Mouse (Mus musculus): ENCODE measurements around the gene Hbb-bh1. TPM values are rescaled to one million over a fixed set of nuclear protein-coding genes. Genes with fewer than 3 reads are reported as not detected.

Gene Hbb-bh1
- 1.1 and 2.1 TPM in 2 replicates for polyA plus RNA-seq (2015; fragmentation: Nextera tagmentation; extraction: Ambion mirVana)

DNA sequence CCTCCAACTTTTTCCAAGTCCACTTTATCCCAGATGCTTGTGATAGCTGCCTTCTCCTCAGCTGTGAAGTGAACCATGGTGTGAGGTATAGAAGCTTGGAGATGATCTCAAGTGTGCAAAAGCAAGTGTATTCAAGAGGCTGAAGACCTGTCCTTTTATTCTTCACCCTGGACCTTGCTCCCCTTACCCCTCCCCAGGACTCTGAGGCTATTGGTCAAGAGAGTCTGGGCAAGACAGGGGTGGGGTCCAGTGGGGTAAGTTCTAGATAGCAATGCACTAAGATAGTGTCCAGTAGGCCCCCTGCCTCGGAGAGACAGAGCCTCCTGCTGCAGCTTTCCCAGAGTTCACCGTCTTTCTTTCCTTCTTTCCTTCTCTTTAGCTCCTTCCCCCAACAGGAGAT lies at the start of gene Hbb-bh1:
Hbb-bh1 (minus strand) TSS at position 131 of the 400 bp plus-strand sequence.
- Histone ChIP-seq H3K4me3 (no peak within 1 kb of the TSS), H3K27me3 (no peaks in the 10 kb centered on the region), H3K9me3 (no peaks in the 10 kb centered on the region), H3K27ac (replicated peaks) (no peak within 1 kb of the TSS), H3K4me1 (no peaks in the 10 kb centered on the region), H3K9ac (replicated peaks) (no peak within 1 kb of the TSS), H3K36me3 (no peaks in the 10 kb centered on the region), H3K4me2 (replicated peaks) (no peak within 1 kb of the TSS)
- no peak for ATAC-seq (replicated peaks)
- WGBS: 80% methylated on average over 2 of the region's 2 CpGs

DNA sequence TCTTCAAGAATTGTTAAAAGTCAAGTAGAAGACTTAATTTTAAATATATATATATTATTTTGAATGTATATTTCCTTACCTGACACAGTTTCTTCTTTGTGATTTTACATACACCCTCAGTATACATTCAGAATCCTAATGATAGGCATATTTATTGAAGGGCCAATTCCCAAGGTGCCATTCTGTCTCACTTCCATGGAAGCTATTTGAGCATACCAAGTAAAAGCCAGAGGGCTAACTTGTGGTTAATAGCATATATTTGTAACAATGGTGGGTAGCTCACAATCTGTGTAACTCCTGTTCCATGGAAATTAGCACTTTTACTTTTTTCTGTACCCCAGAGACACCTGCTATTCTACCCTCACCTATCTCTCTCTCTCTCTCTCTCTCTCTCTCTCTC lies 43.2 kb upstream of the Hbb-bh1 start, which contains the start of gene Olfr66:
Olfr66 (minus strand) TSS at position 101 of the 400 bp plus-strand sequence.
- no peak for ATAC-seq (replicated peaks)
- Histone ChIP-seq H3K9me3 (no peaks in the 10 kb centered on the region), H3K4me1 (no peaks in the 10 kb centered on the region), H3K4me2 (replicated peaks) (no peak within 1 kb of the TSS), H3K27me3 (no peaks in the 10 kb centered on the region), H3K36me3 (no peaks in the 10 kb centered on the region), H3K27ac (replicated peaks) (no peak within 1 kb of the TSS), H3K4me3 (no peak within 1 kb of the TSS), H3K9ac (replicated peaks) (no peak within 1 kb of the TSS)

GRCm38 (mm10) chr7:103877093-103877492 lies 34.1 kb upstream of the Hbb-bh1 start:
- no peaks in the 10 kb centered on the region for H3K27me3 ChIP-seq
- no peaks in the 10 kb centered on the region for H3K36me3 ChIP-seq
- H3K27ac ChIP-seq (replicated peaks): no peak overlapping the region
- H3K4me3 ChIP-seq: no peak overlapping the region
- no peak overlapping the region for H3K4me2 ChIP-seq (replicated peaks)
- no peak overlapping the region for H3K9ac ChIP-seq (replicated peaks)
- H3K4me1 ChIP-seq: no peaks in the 10 kb centered on the region
- ATAC-seq (replicated peaks): no peak
- 78% methylated on average over 2 of the region's 2 CpGs for WGBS
- H3K9me3 ChIP-seq: no peaks in the 10 kb centered on the region

GRCm38 (mm10) chr7:103874451-103874850 lies 31.5 kb upstream of the Hbb-bh1 start:
- no peaks in the 10 kb centered on the region for H3K36me3 ChIP-seq
- no peak overlapping the region for H3K27ac ChIP-seq (replicated peaks)
- no peaks in the 10 kb centered on the region for H3K4me1 ChIP-seq
- H3K9ac ChIP-seq (replicated peaks): no peak overlapping the region
- no peaks in the 10 kb centered on the region for H3K27me3 ChIP-seq
- no peak overlapping the region for H3K4me3 ChIP-seq
- WGBS: 50% methylated on average over 5 of the region's 5 CpGs
- no peak for ATAC-seq (replicated peaks)
- H3K4me2 ChIP-seq (replicated peaks): no peak overlapping the region
- no peaks in the 10 kb centered on the region for H3K9me3 ChIP-seq

GRCm38 (mm10) chr7:103873064-103873463 lies 30.1 kb upstream of the Hbb-bh1 start:
- Histone ChIP-seq H3K27me3 (no peaks in the 10 kb centered on the region), H3K27ac (replicated peaks) (no peak overlapping the region), H3K9me3 (no peaks in the 10 kb centered on the region), H3K4me2 (replicated peaks) (no peak overlapping the region), H3K4me1 (no peaks in the 10 kb centered on the region), H3K36me3 (no peaks in the 10 kb centered on the region), H3K4me3 (no peak overlapping the region), H3K9ac (replicated peaks) (no peak overlapping the region)
- 9% methylated on average over 1 of the region's 1 CpGs for WGBS
- ATAC-seq (replicated peaks): no peak

DNA sequence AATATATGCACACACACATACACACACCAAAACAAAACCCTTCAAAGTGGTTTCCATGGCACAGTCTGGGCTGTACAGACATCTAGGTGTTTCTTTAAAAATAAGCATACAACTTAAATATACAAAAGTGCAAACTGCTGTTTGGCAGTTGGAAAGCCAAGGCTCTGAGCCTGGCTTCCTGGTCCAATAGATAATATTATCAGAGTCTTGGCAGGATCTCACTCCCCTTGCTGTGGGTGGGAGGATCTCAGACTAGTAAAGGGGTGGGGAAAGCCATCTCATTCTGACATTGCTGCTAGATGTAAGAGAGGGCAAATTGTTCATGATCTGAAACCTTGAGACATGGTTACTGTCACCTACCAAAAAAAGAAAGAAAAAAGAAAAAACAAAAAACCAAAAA lies 27.7 kb upstream of the Hbb-bh1 start:
- Histone ChIP-seq H3K9ac (replicated peaks) (no peak overlapping the region), H3K4me2 (replicated peaks) (no peak overlapping the region), H3K9me3 (no peaks in the 10 kb centered on the region), H3K27me3 (no peaks in the 10 kb centered on the region), H3K36me3 (no peaks in the 10 kb centered on the region), H3K27ac (replicated peaks) (no peak overlapping the region), H3K4me1 (no peaks in the 10 kb centered on the region), H3K4me3 (no peak overlapping the region)
- no peak for ATAC-seq (replicated peaks)

DNA sequence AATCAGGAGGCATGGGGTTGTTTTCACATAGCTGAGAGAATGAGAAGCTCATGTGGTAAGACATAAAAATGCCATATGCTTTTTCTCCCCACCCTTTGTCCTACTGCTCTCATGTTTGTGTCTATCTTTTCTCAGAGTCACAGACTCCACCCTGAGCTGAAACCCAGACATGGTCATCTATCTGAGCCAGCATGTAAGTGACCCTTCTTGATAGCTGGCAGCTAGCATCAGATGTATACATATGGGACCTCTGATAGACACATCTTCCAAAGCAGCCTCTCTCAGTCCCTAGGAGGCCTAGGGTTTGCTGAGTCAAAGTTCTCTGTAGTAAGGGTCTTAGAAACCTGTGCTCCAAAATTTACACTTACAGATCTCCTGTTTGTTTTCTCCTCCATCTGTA lies 22.8 kb upstream of the Hbb-bh1 start:
- no peak overlapping the region for H3K9ac ChIP-seq (replicated peaks)
- H3K4me3 ChIP-seq: no peak overlapping the region
- H3K27ac ChIP-seq (replicated peaks): no peak overlapping the region
- ATAC-seq (replicated peaks): no peak
- no peaks in the 10 kb centered on the region for H3K27me3 ChIP-seq
- no peaks in the 10 kb centered on the region for H3K9me3 ChIP-seq
- H3K36me3 ChIP-seq: no peaks in the 10 kb centered on the region
- H3K4me1 ChIP-seq: no peaks in the 10 kb centered on the region
- H3K4me2 ChIP-seq (replicated peaks): no peak overlapping the region

GRCm38 (mm10) chr7:103861531-103861930 lies 18.6 kb upstream of the Hbb-bh1 start:
- WGBS: 82% methylated on average over 3 of the region's 3 CpGs
- no peaks in the 10 kb centered on the region for H3K9me3 ChIP-seq
- H3K4me2 ChIP-seq (replicated peaks): no peak overlapping the region
- no peak overlapping the region for H3K4me3 ChIP-seq
- ATAC-seq (replicated peaks): no peak
- H3K36me3 ChIP-seq: no peaks in the 10 kb centered on the region
- no peaks in the 10 kb centered on the region for H3K4me1 ChIP-seq
- H3K27ac ChIP-seq (replicated peaks): no peak overlapping the region
- no peak overlapping the region for H3K9ac ChIP-seq (replicated peaks)
- H3K27me3 ChIP-seq: no peaks in the 10 kb centered on the region

DNA sequence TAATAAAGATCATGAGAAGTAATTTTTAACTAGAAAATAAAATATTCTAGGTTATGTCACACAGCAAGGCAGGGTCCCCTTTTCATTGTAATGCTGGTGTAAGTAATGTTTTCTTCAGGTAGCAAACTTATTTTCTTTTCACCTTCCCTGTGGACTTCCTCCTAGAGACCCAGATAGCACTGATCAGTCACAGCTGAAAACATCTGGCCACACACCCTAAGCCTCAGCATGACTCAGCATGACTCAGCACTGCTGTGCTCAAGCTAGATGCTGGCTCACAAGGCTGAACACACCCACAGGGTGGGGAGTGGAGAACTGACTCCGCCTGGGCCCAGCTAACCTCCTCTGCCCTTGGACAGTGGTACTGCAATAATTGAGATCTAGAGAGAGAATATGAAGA lies 17.9 kb upstream of the Hbb-bh1 start:
- WGBS: 53% methylated on average over 1 of the region's 1 CpGs

GRCm38 (mm10) chr7:103859076-103859475 lies 16.1 kb upstream of the Hbb-bh1 start:
- no peaks in the 10 kb centered on the region for H3K9me3 ChIP-seq

More for the DNA sequence above, 17.9 kb upstream of the Hbb-bh1 start:
- H3K4me1 ChIP-seq: no peaks in the 10 kb centered on the region
- no peaks in the 10 kb centered on the region for H3K27me3 ChIP-seq
- H3K4me2 ChIP-seq (replicated peaks): no peak overlapping the region
- H3K4me3 ChIP-seq: no peak overlapping the region
- H3K9ac ChIP-seq (replicated peaks): no peak overlapping the region
- ATAC-seq (replicated peaks): no peak
- H3K9me3 ChIP-seq: no peaks in the 10 kb centered on the region
- no peaks in the 10 kb centered on the region for H3K36me3 ChIP-seq
- H3K27ac ChIP-seq (replicated peaks): no peak overlapping the region

DNA sequence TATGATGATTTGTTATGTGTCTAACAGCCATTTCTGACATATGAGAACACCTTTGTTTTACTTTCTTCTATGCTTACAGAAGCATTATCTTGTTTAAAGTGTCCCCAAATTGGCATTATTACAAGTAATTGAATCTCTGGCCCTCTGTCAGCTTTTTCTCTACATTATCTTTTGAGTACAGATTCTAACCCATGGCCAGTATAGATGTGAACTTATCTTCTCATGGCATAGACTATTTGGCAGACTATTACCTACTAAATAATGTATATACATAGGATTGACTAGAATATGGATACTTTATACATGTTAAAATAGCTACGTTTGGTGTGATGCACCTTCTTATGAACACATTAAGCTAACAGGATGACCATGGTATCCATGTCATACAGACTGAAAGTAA lies 11.7 kb upstream of the Hbb-bh1 start:
- no peak overlapping the region for H3K27ac ChIP-seq (replicated peaks)
- no peaks in the 10 kb centered on the region for H3K9me3 ChIP-seq
- no peaks in the 10 kb centered on the region for H3K36me3 ChIP-seq
- ATAC-seq (replicated peaks): no peak
- H3K4me3 ChIP-seq: no peak overlapping the region
- H3K4me2 ChIP-seq (replicated peaks): no peak overlapping the region
- H3K9ac ChIP-seq (replicated peaks): no peak overlapping the region
- no peaks in the 10 kb centered on the region for H3K27me3 ChIP-seq
- no peaks in the 10 kb centered on the region for H3K4me1 ChIP-seq
- whole genome bisulfite sequencing: 71% methylated on average over 1 of the region's 1 CpGs

More at GRCm38 (mm10) chr7:103859076-103859475, 16.1 kb upstream of the Hbb-bh1 start:
- Histone ChIP-seq H3K4me3 (no peak overlapping the region), H3K27ac (replicated peaks) (no peak overlapping the region), H3K4me1 (no peaks in the 10 kb centered on the region), H3K36me3 (no peaks in the 10 kb centered on the region), H3K9ac (replicated peaks) (no peak overlapping the region), H3K27me3 (no peaks in the 10 kb centered on the region), H3K4me2 (replicated peaks) (no peak overlapping the region)
- ATAC-seq (replicated peaks): no peak
- 71% methylated on average over 2 of the region's 2 CpGs for WGBS

DNA sequence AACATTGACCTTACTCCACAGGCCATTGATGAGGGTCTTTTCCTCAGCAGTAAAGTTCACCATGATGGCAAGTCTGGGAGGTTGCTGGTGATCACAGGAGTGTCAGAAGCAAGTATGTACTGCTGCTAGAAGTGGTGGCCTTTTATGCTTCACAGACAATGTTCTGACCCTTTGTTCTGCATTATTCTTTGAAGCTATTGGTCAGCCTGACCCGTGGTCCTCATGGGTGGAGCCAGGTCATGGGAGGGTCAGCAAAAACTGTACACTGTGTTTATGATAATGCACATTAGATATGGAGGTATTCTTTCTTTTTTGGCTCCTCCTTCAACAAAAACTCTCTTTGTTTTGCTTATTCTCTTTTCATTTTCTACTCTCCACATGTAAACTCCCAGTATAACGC lies 10.1 kb upstream of the Hbb-bh1 start, which contains the start of gene Hbb-y:
Hbb-y (minus strand) TSS at position 127 of the 400 bp plus-strand sequence.
- Histone ChIP-seq H3K27me3 (no peaks in the 10 kb centered on the region), H3K4me3 (no peak within 1 kb of the TSS), H3K4me1 (no peaks in the 10 kb centered on the region), H3K9me3 (no peaks in the 10 kb centered on the region), H3K9ac (replicated peaks) (no peak within 1 kb of the TSS), H3K27ac (replicated peaks) (no peak within 1 kb of the TSS), H3K4me2 (replicated peaks) (no peak within 1 kb of the TSS), H3K36me3 (no peaks in the 10 kb centered on the region)
- ATAC-seq (replicated peaks): no peak
- WGBS: 57% methylated on average over 2 of the region's 2 CpGs

DNA sequence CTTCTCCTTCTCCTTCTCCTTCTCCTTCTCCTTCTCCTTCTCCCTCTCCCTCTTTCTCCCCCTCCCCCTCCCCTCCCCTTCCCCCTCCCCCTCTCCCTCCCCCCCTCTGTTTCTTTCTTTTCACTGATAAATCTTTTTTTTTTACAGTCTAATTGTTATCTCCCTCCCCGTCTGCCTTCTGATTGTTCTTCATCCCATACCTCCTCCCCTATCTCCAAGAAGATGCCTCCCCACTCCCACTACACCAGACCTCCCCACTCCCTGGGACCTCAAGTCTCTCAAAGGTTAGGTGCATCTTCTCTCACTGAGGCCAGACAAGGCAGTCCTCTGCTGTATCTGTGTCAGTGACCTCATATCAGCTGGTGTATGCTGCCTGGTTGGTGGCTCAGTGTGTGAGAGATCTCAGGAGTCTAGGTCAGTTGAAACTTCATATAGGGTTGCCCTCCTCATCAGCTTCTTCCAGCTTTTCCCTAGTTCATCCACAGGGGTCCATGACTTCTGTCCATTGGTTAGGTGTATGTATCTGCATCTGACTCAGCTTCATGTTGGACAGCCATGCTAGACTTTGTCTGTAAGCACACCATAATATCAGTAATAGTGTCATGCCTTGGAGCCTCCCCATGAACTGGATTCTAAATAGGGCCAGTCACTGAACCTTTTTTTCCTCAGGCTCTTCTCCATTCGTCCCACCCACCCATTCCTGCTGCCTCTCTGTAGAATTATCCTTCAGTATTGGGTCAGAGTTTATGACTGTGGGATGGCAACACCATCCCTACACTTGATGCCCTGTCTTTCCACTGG lies 1.8 kb upstream of the Hbb-bh1 start:
- no peak overlapping the region for H3K9ac ChIP-seq (replicated peaks)
- no peaks in the 10 kb centered on the region for H3K9me3 ChIP-seq
- H3K27ac ChIP-seq (replicated peaks): no peak overlapping the region
- no peak overlapping the region for H3K4me3 ChIP-seq
- WGBS: 49% methylated on average over 2 of the region's 2 CpGs
- no peaks in the 10 kb centered on the region for H3K27me3 ChIP-seq
- no peaks in the 10 kb centered on the region for H3K4me1 ChIP-seq
- ATAC-seq (replicated peaks): no peak
- H3K36me3 ChIP-seq: no peaks in the 10 kb centered on the region
- no peak overlapping the region for H3K4me2 ChIP-seq (replicated peaks)

All from forebrain, embryonic 15.5 days (tissue).